Mouse (Mus musculus) liver, embryonic 14.5 days (tissue): Measurements from ENCODE around the gene Urb1.

Experiments
- CTCF ChIP-seq: IDR thresholded peaks from 2 replicates; pipeline ENCODE4 v1.5.1; 2016; ENCODE audit warnings: antibody characterized with exemption, low read depth, control low read depth
- EP300 ChIP-seq: IDR thresholded peaks from 2 replicates; pipeline ENCODE4 v1.6.1; 2016; ENCODE audit warnings: antibody characterized with exemption, low read depth

- TF ChIP-seq CTCF (no peak), EP300 (no peak)
Observed at GRCm38 (mm10) chr16:90850881-90851280, 40.7 kb upstream of the Urb1 start.
